Mouse (Mus musculus): Measurements from ENCODE around the gene Ginm1.
A peak's percentile ranks its signal among the peaks of the same experiment; 100 is the strongest.
"Not testable (repeated sequence)": the region's sequence is repeated elsewhere in the genome, so short reads cannot be mapped to it uniquely, and the experiment has no call there.

The Ginm1 gene

GRCm38 (mm10) chr10:7809937-7810336 lies 17.3 kb upstream of the Ginm1 start:
- peak; percentile 45 for DNase-seq (ENCODE audit: low read depth)

DNA sequence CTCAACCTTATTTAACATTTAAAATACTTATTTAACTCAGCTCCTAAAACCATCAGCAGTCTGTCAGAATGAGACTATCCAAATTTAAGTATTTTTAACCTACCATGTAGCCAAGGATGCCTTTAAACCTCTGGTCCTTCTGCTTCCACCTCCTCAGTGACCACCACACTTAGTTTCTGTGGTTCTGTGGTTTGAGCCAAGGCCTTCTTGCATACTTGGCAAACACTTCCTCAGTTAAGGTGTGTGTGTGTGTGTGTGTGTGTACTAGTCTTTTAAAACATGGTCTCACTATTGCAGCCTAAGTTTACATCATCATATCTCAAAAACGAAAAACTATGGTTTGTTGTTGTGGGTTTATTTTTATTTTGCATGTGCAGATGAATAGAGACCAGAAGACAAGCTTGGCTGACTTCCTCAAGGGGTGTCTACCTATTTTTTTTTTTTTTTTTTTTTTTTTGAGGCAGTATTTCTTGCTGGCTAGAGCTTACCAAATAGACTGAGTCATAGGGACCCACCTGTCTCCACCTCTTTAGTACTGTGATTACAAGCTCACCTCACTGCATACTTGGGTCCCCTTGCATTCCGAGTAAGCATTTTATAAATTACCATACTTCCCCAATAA lies 10.0 kb upstream of the Ginm1 start:
- no peak for DNase-seq (ENCODE audit: low read depth)

DNA sequence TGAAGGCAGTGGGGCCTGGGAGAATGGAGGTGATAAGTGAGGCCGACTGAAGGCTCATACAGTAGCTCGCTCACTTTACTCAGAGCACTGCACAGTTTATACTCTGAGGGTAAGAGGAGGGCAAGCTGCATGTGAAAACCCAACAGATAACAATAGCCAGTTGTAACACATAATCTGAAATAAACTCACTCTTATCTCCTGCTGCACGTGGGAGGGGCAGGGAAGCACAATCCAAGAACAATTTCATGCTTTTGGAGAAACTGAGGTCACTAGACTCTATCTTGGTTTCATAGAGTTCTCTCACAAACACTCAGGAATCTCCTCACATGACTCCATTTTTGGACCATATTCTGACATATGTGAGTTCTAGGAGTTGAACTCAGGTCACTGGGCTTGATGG lies 8.6 kb upstream of the Ginm1 start:
- DNase-seq (ENCODE audit: low read depth) = no peak

GRCm38 (mm10) chr10:7792254-7792750 lies 322 bp downstream of the Ginm1 start:
- no peak for DNase-seq (ENCODE audit: low read depth)

DNA sequence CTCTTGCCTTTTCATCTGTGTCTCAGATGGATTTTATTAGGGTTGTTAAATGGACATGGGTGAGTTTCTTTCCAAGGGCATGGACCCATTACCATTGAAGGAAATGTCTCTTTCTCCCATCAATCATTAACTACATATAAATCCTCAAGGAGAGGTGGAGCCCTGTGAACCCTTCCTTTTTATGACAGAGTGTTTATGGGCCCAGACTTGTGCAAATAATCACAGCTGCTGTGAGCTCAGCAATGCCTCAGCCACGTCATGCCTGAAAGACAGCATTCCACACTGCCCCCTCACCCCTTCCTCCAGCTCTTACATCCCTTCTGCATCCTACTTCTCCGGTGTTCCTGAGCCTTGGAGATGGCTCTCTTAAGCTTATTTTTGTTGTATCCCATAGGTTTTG lies 5.3 kb downstream of the Ginm1 start:
- no peak for DNase-seq (ENCODE audit: low read depth)

GRCm38 (mm10) chr10:7781214-7781613 lies 11.4 kb downstream of the Ginm1 start:
- no peak for DNase-seq (ENCODE audit: low read depth)

DNA sequence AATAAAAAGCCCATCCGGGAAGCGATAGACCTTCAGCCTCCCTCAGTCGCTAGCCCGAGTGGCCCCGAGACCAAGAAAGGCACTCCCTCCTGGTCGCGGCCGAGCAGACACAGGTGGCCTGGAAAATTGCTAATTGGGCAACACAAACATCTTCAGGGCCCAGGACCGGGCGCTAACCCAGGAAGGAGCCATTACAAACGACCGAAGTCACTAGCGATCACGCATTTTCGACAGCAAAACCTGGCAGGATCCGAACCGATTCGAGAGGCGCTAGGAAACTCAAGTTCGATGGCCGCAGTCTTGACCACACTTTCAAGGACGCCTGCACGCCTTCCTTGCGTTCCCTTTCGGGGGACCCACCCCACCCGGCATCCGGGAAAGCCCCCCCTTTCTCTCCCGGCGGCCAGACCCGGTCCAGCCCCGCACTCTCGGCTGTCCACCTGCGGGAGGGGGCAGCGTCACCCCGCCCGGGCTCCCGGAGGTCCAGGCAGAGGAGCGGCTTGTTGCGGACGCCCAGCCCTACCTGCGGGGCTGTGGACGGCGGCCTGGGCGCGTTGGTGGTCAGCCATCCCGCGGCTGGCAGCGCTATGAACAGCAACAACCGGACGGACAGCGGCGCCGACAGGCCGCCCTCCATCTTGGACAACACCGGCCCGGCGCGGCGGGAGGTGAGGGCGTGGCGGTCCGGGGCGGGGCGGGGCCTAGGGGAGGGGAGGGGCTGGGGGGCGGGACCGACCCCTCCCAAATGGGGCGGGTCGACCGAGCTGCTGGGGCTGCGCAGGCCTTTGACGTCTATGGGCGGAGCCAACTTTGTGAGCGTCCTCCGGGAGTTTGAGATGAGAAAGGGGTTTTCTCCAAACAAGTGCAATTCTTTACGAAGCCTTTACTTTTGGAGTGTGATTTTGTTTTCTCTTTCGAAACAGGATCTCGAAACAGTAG lies 12.1 kb downstream of the Ginm1 start:
- no peak for DNase-seq (ENCODE audit: low read depth)

DNA sequence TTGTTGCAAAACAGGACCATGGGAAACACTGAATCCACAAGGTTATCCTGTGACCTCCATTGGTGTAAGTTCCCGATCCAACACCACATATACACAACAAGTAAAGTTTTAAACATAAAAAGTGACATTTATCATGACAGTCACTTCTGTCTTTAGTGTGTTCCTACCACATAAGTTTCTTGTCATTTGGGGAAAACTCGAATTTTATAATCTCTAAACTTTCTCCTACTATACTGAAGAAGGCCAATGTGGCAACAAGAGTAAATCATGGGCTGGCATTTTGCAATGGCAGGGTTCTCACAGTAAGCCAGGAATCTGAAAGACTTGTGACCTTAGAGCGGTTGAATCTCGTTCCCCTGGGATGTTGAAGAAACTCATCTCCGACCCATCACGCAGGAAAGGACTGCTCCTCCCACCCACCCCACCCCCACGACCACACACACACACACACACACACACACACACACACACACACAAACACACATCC lies 12.8 kb downstream of the Ginm1 start:
- DNase-seq (ENCODE audit: low read depth) = no peak

DNA sequence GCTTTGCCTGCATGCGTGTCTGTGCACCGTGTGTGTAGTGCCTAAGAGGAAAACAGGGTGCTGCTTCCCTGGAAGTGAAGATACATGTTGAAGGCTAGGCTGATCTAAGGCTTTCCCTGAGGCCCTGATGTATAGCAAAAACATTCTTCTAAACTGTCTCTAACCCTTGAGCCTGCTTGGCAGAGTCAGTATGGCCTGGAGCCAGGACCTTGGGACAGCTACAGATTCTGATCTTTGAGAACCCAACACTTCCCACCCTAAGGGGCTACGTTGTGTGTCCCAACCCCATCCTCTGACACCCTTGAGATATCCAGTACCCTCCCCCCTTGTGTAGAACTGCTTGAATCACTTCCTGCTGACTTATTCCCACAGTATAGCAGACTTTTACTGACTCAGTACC lies 14.3 kb downstream of the Ginm1 start:
- no peak for DNase-seq (ENCODE audit: low read depth)

DNA sequence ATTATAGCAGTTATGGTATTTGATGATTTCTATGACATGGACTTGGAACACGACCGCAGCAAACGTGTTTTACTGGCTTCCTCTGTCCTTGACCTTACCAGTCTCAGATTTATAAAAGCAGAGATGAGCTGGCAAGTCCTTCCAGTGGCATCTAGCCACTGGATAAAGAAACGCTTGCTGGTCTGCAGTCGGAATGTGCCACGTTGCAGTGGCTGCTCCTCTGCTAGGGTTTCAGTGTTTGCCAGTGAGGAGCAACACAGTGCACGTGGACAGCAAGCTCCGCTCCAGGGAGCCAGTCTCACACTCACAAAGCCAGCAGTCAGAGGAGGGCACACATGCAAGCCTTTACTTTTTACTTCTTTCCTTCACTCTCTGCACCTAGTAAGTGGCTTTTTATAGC lies 17.2 kb downstream of the Ginm1 start:
- DNase-seq (ENCODE audit: low read depth) = no peak

DNA sequence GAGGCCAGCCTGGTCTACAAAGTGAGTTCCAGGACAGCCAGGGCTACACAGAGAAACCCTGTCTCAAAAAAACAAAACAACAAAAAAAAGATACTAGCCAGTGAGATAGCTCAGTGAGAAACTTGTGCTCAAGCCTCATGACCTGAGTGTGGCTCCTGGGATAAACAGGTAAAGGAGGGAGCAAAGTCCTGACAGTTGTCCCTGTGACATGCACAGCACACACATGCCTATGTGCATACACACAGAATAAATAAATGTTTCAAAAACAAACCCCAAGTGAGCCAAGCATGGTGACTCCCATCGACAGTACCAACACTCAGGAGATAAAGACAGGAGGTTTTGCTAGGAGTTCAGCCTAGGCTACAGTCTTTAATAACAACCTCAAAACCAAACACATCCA lies 19.9 kb downstream of the Ginm1 start:
- DNase-seq (ENCODE audit: low read depth) = no peak

DNA sequence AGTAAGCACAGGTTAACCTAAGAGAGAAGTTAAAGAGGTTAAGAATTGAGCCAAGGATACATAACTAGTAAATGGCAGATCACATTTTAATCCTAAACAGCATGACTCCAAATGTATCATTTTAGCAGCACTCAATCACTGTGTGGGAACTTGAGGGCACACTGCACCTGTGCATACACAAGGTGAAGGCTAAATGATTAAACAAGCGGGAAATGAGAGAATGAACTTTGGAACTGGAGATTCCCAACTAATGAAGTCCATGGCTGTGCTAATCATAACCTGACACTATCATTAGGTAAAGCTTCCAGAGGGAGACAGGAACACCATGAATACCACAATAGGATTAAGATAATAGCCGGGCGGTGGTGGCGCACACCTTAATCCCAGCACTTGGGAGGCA lies 20.3 kb downstream of the Ginm1 start:
- no peak for DNase-seq (ENCODE audit: low read depth)

DNA sequence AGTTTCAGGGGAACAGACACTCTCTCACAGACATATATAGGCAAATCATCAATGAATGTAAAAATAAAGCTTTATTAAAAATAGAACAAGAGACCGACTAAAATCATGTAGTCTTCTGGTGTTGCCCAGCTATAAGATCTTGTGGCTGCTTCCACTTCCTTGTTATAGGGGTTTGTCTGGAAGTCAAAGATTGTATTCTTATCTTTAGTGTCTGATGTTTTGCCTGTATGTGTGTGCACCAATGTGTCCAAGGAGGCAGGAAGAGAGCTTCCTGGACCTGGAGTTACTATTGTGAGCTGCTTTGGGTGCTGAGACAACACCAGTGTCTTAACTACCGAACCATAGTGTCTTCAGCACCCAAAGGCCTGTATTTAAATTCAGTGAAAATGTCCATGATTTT lies 35.1 kb downstream of the Ginm1 start:
- DNase-seq (ENCODE audit: low read depth) = no peak

GRCm38 (mm10) chr10:7748752-7749151 lies 43.9 kb downstream of the Ginm1 start:
- no peak for DNase-seq (ENCODE audit: low read depth)

DNA sequence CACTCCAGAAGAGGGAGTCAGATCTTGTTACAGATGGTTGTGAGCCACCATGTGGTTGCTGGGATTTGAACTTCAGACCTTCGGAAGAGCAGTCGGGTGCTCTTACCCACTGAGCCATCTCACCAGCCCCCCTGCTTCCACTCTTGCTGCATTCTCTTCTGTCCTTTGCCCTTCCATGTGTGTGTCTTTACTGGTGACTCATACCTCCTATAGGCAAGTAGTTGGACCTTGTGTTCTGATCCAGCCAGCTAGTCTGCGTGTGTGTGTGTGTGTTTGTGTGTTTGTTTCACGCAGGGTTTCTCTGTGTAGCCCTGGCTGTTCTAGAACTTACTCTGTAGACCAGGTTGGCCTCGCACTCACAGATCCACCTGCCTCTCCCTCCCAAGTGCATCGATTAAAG lies 47.1 kb downstream of the Ginm1 start:
- not testable (repeated sequence) for DNase-seq (ENCODE audit: low read depth)

GRCm38 (mm10) chr10:7737914-7738313 lies 54.7 kb downstream of the Ginm1 start:
- DNase-seq (ENCODE audit: low read depth) = no peak

DNA sequence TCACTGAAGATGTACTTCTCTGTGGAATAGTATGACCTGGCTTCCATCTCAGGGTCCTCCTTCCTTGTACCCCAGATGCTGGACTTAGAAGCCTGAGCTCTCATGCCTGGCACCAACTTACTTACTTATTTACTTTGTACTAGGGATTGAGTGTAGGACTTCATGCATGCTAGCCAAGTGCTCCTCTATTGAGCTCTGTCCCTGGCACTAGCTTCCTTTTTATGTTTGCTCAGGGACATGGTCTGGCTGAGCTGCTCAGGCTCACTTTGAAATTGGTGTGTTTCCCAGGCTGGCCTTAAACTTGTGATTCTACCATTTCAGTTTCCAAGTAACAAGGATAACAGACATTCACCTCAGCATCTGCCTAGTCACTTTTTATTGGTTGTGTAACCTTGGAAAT lies 55.5 kb downstream of the Ginm1 start:
- DNase-seq (ENCODE audit: low read depth) = no peak

GRCm38 (mm10) chr10:7731582-7731981 lies 61.0 kb downstream of the Ginm1 start:
- no peak for DNase-seq (ENCODE audit: low read depth)

DNA sequence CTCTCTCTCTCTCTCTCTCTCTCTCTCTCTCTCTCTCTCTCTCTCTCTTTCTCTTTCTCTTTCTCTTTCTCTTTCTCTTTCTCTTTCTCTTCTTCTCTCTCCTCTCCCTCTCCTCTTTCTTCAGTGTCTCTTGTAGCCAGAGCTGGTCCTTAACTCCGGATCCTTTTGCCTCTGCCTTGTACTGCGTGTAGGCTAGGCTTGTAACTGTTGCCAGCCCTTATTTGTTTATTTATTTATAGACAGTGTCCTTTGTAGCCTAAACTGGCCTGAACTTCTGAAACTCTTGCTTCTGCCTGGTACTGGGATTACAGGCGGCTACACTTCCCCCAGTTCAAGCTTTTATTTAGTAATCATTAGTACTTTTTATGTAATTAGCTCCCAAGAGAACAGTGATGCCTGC lies 65.6 kb downstream of the Ginm1 start:
- DNase-seq (ENCODE audit: low read depth) = no peak

DNA sequence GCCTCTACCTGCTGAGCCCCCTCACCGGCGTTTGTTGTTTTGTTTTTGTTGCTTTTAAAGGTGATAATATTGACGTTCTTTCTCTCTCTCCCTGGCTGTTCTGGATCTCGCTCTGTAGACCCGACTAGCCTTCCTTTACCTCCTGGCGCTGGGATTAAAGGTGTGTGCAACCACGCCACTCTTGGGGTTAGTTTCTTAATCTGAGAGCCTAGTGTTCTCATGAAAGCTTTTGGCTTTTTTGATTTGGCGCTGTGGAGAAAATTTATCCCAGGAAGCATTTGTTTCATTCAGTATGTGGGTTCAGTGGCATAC lies 66.2 kb downstream of the Ginm1 start:
- DNase-seq (ENCODE audit: low read depth) = no peak

DNA sequence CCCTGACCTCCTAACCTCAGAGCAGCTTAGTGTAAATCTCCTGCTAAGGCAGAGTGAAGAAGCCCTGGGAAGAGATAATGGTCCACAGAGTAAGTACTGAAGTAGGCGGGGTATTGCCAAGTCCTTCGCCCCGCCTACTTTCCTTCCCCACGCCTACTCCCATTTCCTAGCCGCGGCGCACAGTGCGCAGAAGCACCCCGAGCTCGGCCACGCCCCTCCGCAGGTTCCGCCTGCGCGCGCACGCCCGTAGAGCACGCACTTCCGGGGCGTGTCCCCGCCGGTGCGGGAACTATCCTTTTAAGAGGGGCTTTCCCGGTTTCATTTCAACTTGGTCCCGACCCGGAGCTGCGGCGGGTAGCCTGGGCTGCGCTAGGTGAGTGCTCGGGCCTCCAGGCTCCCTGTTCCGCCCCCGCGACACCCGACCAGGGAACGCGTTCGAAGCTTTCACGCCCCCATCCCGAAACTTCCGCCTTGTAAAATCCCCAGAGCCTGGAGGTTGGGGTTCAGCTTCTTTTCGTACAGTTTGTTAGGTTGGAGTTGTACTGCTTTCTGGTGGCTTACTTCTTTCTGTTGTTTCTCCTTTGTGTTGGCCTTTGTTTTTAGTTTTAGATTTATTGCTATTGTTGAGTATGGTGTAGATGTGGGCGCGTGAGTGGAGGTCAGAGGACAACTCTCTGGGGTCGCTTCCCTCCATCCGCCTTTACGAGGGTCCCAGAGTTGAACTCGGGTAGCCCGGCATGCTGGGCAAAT lies 66.7 kb downstream of the Ginm1 start, which contains the start of gene Katna1:
Gene Katna1, plus strand, starts transcription at position 250 of the 750 bp plus-strand sequence.
- DNase-seq (ENCODE audit: low read depth) = peak; percentile 84
